ENCODE assay signal across 20 mouse cellular contexts in genomic region chr9:108121170-108121969, GRCm38 (mm10). TPM values are rescaled to one million over a fixed set of nuclear protein-coding genes. Genes with fewer than 3 reads are reported as not detected.
DNase-seq lines count a peak whose midpoint lies in the region; TF ChIP-seq lines count a peak whose summit lies in the region.
"Had no signal": no experiment of that assay in that cellular context is flagged by ENCODE, and none has a peak within 500 bp of the region (broad histone marks: within the 10 kb centered on the region; RNA-seq: fewer than 3 reads in every experiment).

No protein-coding gene starts in this region.

- WGBS in olfactory bulb, adult 2 months: 72% methylated on average over 10 of the region's 10 CpGs

- H3K27ac ChIP-seq in gastrocnemius, adult 2 months: peak overlapping the region; percentile 79
- peak overlapping the region; percentile 71 for H3K27ac ChIP-seq in left cerebral cortex, adult 2 months
- H3K27ac ChIP-seq in olfactory bulb, adult 2 months (ENCODE audit: insufficient read depth, low read depth, low read length): peak overlapping the region; percentile 49
- H3K27ac ChIP-seq: embryonic facial prominence, embryonic 15.5 days; forebrain, embryonic 12.5 days; midbrain, embryonic 13.5 days had no signal

- DNase-seq in gastrocnemius, adult 2 months: peak; percentile 69
- no peak for DNase-seq in gastrocnemius, adult 8-10 months (ENCODE audit: low spot score in 2 of 2)
- no peak for DNase-seq in left cerebral cortex, adult 2 months (ENCODE audit: extremely low spot score in 1 of 2, low spot score in 2 of 2)
- DNase-seq in left cerebral cortex, postnatal 36 days (ENCODE audit: low spot score in 2 of 2): no peak
- peak; percentile 86 for DNase-seq in adrenal gland, postnatal 14 days
- no peak for DNase-seq in urinary bladder, postnatal 25 days (ENCODE audit: low spot score)
- no peak for DNase-seq in embryo, embryonic 9.5 days (ENCODE audit: extremely low spot score)
- DNase-seq: cerebellum, adult 18-20 months; kidney, postnatal 10 days; liver; lung, adult 2 months; retina, postnatal 1 day had no signal

- peaks cover 56% of the 10 kb centered on the region for H3K4me1 ChIP-seq in olfactory bulb, adult 2 months (ENCODE audit: control insufficient read depth, insufficient read depth, low read length)

- intact Hi-C loops in gastrocnemius, adult 2 months (cut with DNase I): no loop called here
- intact Hi-C loops in left cerebral cortex, adult 2 months (cut with DNase I): no loop called here
- intact Hi-C loops in left cerebral cortex, postnatal 36 days (cut with DNase I): no loop called here

- H3K4me3 ChIP-seq in gastrocnemius, adult 2 months: no peak overlapping the region
- no peak overlapping the region for H3K4me3 ChIP-seq in left cerebral cortex, adult 2 months
- H3K4me3 ChIP-seq in olfactory bulb, adult 2 months (ENCODE audit: insufficient read depth, low read depth, low read length): no peak overlapping the region
- H3K4me3 ChIP-seq: embryonic facial prominence, embryonic 15.5 days; forebrain, embryonic 12.5 days; heart, embryonic 13.5 days; midbrain, embryonic 13.5 days had no signal

- no peak for TF ChIP-seq POLR2A in olfactory bulb, adult 2 months (IDR thresholded peaks at IDR 0.05; ENCODE audit: insufficient read depth, low read depth, low read length)

- TF ChIP-seq CTCF in gastrocnemius, adult 2 months (IDR thresholded peaks at IDR 0.05): no peak
- TF ChIP-seq CTCF in left cerebral cortex, adult 2 months (IDR thresholded peaks at IDR 0.05): no peak
- no peak for TF ChIP-seq CTCF in olfactory bulb, adult 2 months (IDR thresholded peaks at IDR 0.05; ENCODE audit: insufficient read depth, low read depth, low read length)

RNA-seq across cellular contexts. Expression of gene Apeh, which starts 27.0 kb away (rescaled TPM):
- total RNA-seq in gastrocnemius, adult 2 months (2021): 10 to 100 TPM; 30.6 to 33.4 TPM
- 10 to 100 TPM; 29.4 to 43.5 (median 33.6) TPM for total RNA-seq in gastrocnemius, adult 8-10 months (2022)
- 10 to 100 TPM; 31.0 to 31.8 TPM for total RNA-seq in left cerebral cortex, adult 2 months (2021)
- total RNA-seq in left cerebral cortex, postnatal 36 days (2021): 10 to 100 TPM; 23.9 to 39.4 TPM
- 76.2 and 76.5 TPM in 2 replicates for total RNA-seq in adrenal gland, postnatal 14 days (2021)
- polyA plus RNA-seq in olfactory bulb, adult 2 months (2012; ENCODE audit: insufficient read depth, insufficient read length, low replicate concordance, missing spikeins): not detected in 2 replicates

RNA-seq across cellular contexts. Expression of gene Rnf123, which starts 38.2 kb away (rescaled TPM):
- total RNA-seq in gastrocnemius, adult 2 months (2021): 100 to 1,000 TPM; 128 to 157 TPM
- 100 to 1,000 TPM; 137 to 185 (median 161) TPM for total RNA-seq in gastrocnemius, adult 8-10 months (2022)
- total RNA-seq in left cerebral cortex, adult 2 months (2021): 100 to 1,000 TPM; 107 to 108 TPM
- total RNA-seq in left cerebral cortex, postnatal 36 days (2021): 100 to 1,000 TPM in 1 of 2 experiments, 10 to 100 TPM in 1; 77.6 to 107 TPM
- total RNA-seq in adrenal gland, postnatal 14 days (2021): 54.2 and 66.6 TPM in 2 replicates
- not detected in 2 replicates for polyA plus RNA-seq in olfactory bulb, adult 2 months (2012; ENCODE audit: insufficient read depth, insufficient read length, low replicate concordance, missing spikeins)

RNA-seq across cellular contexts. Expression of gene Mst1, which starts 41.1 kb away (rescaled TPM):
- not detected for total RNA-seq in gastrocnemius, adult 2 months (2021)
- under 1 TPM in 1 of 4 experiments, not detected in 3; 0.40 TPM for total RNA-seq in gastrocnemius, adult 8-10 months (2022)
- not detected for total RNA-seq in left cerebral cortex, adult 2 months (2021)
- total RNA-seq in left cerebral cortex, postnatal 36 days (2021): not detected
- total RNA-seq in adrenal gland, postnatal 14 days (2021): 1.4 and 20.2 TPM in 2 replicates
- not detected in 2 replicates for polyA plus RNA-seq in olfactory bulb, adult 2 months (2012; ENCODE audit: insufficient read depth, insufficient read length, low replicate concordance, missing spikeins)
- total RNA-seq: hematopoietic stem cell, adult 5-6 weeks; layer of hippocampus, postnatal 10 days; left cerebral cortex, postnatal 14 days had no signal

Comparison
In these comparisons a context has a peak if more than half of its experiments do, and no peak if none do; other contexts are left out.
1. DNase-seq: peak in gastrocnemius, adult 2 months (single experiment) and adrenal gland, postnatal 14 days (single experiment); none in gastrocnemius, adult 8-10 months (0 of 2), left cerebral cortex, adult 2 months (0 of 2), left cerebral cortex, postnatal 36 days (0 of 2), urinary bladder, postnatal 25 days (single experiment) and embryo, embryonic 9.5 days (single experiment).
2. Peak in every context shown above with its lines, with median percentiles within 50 percentile points of each other: H3K27ac ChIP-seq.